ENCODE assay signal across 8 mouse cellular contexts in the genomic region with DNA sequence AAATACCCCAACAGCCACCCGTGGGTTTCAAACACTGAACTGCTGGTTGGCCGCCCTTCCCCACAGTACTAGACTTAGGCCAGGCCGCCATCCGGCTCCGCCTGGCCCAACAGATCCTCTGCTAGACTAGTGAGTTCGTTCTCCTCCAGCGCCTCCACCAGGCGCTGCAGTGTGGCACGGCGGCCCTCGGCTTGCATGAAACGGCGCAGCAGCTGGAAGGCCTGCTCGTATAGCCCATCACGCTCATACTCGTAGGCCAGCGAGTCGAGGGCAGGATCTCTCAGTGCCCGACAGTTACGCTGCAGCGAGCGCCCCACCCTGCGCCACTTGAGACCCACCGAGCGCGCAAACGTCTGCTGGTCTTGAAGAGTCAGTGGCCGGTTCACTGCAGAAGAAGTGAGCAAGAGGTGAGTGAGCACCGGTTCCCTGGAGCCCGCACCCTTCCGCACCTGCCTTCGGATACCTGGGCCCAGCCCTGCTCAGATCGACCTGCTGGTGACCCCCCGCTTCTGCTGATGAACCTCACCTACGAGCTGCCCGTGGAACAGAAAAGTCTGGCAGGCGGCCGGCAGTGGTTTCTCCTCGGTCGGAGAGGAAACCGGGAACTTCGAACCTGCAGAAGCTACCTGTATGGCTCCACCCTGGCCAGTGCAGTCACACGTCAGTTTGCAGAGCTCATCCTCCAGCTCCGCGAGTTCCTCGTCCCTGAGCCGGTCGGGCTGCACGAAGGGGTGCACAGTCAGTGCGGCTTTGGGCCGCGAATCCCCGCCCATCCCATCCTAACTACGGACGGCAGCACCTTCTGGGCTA. TPM values are rescaled to one million over a fixed set of nuclear protein-coding genes. Genes with fewer than 3 reads are reported as not detected.
DNase-seq lines count a peak whose midpoint lies in the region; ATAC-seq and TF ChIP-seq lines count a peak whose summit lies in the region.

No protein-coding gene starts in this region.

- H3K4me3 ChIP-seq in kidney, postnatal 0 days (replicated peaks; ENCODE audit: low read depth, low read length): peak overlapping the region; percentile 29
- peak overlapping the region; percentile 36 for H3K4me3 ChIP-seq in forebrain, postnatal 0 days (ENCODE audit: low read depth, low read length)
- peak overlapping the region; percentile 52 for H3K4me3 ChIP-seq in liver, embryonic 13.5 days (replicated peaks)
- H3K4me3 ChIP-seq in neural tube, embryonic 13.5 days: peak overlapping the region; percentile 38

- peak overlapping the region; percentile 28; the same call in 1 of the 2 replicates for H3K9ac ChIP-seq in kidney, postnatal 0 days (ENCODE audit: low read depth, low read length)
- peak overlapping the region; percentile 33; the same call in 1 of the 2 replicates for H3K9ac ChIP-seq in forebrain, postnatal 0 days
- peak overlapping the region; percentile 44; the same call in 1 of the 2 replicates for H3K9ac ChIP-seq in liver, embryonic 13.5 days
- H3K9ac ChIP-seq in neural tube, embryonic 13.5 days: peak overlapping the region; percentile 59

- H3K27me3 ChIP-seq in kidney, postnatal 0 days (ENCODE audit: insufficient read depth, low read length): 0 out of 2 replicates have a peak, but pooled peaks cover 8% of the 10 kb centered on the region
- peaks cover 48% of the 10 kb centered on the region for H3K27me3 ChIP-seq in forebrain, postnatal 0 days (ENCODE audit: insufficient read depth, low read length)
- H3K27me3 ChIP-seq in liver, embryonic 13.5 days: peaks cover 59% of the 10 kb centered on the region
- H3K27me3 ChIP-seq in neural tube, embryonic 13.5 days: peaks cover 89% of the 10 kb centered on the region

- peaks cover 15% of the 10 kb centered on the region; the same call in 1 of the 2 replicates for H3K4me1 ChIP-seq in kidney, postnatal 0 days (replicated peaks; ENCODE audit: insufficient read depth, low read length)
- peaks cover 4% of the 10 kb centered on the region for H3K4me1 ChIP-seq in forebrain, postnatal 0 days (ENCODE audit: insufficient read depth)
- H3K4me1 ChIP-seq in liver, embryonic 13.5 days (replicated peaks): peaks cover 57% of the 10 kb centered on the region
- H3K4me1 ChIP-seq in neural tube, embryonic 13.5 days (replicated peaks): peaks cover 32% of the 10 kb centered on the region

- ATAC-seq in kidney, postnatal 0 days (replicated peaks; ENCODE audit: low FRiP score, low read depth): peak; percentile 9; the same call in 1 of the 2 replicates
- peak; percentile 19 for ATAC-seq in forebrain, postnatal 0 days
- ATAC-seq in liver, embryonic 13.5 days (ENCODE audit: low read depth): no peak
- ATAC-seq in neural tube, embryonic 13.5 days (ENCODE audit: low read depth): peak; percentile 43

- 5% methylated on average over 55 of the region's 55 CpGs for WGBS in kidney, postnatal 0 days
- WGBS in forebrain, postnatal 0 days: 3% methylated on average over 55 of the region's 55 CpGs
- 17% methylated on average over 55 of the region's 55 CpGs for WGBS in liver, embryonic 13.5 days (ENCODE audit: insufficient replicate concordance)
- 2% methylated on average over 55 of the region's 55 CpGs for WGBS in neural tube, embryonic 13.5 days

- DNase-seq in kidney, postnatal 0 days (ENCODE audit: low spot score): peak; percentile 58
- no peak for DNase-seq in kidney, adult 8-10 months
- peak; percentile 39 for DNase-seq in cerebellum, adult 9-10 months
- DNase-seq in forebrain, postnatal 0 days: no peak
- no peak for DNase-seq in liver, embryonic 13.5 days
- no peak for DNase-seq in layer of hippocampus, adult 8-10 months (ENCODE audit: low spot score in 2 of 2)
- no peak for DNase-seq in adrenal gland, postnatal 36 days

- H3K27ac ChIP-seq in kidney, postnatal 0 days: no peak overlapping the region
- no peak overlapping the region for H3K27ac ChIP-seq in forebrain, postnatal 0 days (ENCODE audit: low read depth, low read length)
- H3K27ac ChIP-seq in liver, embryonic 13.5 days: no peak overlapping the region
- H3K27ac ChIP-seq in neural tube, embryonic 13.5 days (replicated peaks): no peak overlapping the region

- H3K9me3 ChIP-seq in kidney, postnatal 0 days (replicated peaks; ENCODE audit: low read length): no peaks in the 10 kb centered on the region
- no peaks in the 10 kb centered on the region for H3K9me3 ChIP-seq in forebrain, postnatal 0 days (ENCODE audit: low read length)
- H3K9me3 ChIP-seq in liver, embryonic 13.5 days (replicated peaks): no peaks in the 10 kb centered on the region
- H3K9me3 ChIP-seq in neural tube, embryonic 13.5 days: no peaks in the 10 kb centered on the region

- no peaks in the 10 kb centered on the region for H3K36me3 ChIP-seq in kidney, postnatal 0 days (ENCODE audit: insufficient read depth, low read length)
- H3K36me3 ChIP-seq in forebrain, postnatal 0 days (ENCODE audit: insufficient read depth): no peaks in the 10 kb centered on the region
- H3K36me3 ChIP-seq in liver, embryonic 13.5 days: no peaks in the 10 kb centered on the region
- H3K36me3 ChIP-seq in neural tube, embryonic 13.5 days: no peaks in the 10 kb centered on the region

- TF ChIP-seq CTCF in kidney, postnatal 0 days (IDR thresholded peaks at IDR 0.05; ENCODE audit: low read depth): peak; percentile 30; the same call in 1 of the 2 replicates
- TF ChIP-seq CTCF in forebrain, postnatal 0 days (IDR thresholded peaks at IDR 0.05; ENCODE audit: low read depth): peak; percentile 54

- H3K4me2 ChIP-seq in kidney, postnatal 0 days (ENCODE audit: low read length): peak overlapping the region; percentile 66
- peak overlapping the region; percentile 64 for H3K4me2 ChIP-seq in forebrain, postnatal 0 days (ENCODE audit: low read depth)
- H3K4me2 ChIP-seq in liver, embryonic 13.5 days: peak overlapping the region; percentile 74
- H3K4me2 ChIP-seq in neural tube, embryonic 13.5 days: peak overlapping the region; percentile 78

RNA-seq across cellular contexts. Expression of a gene that starts 4.2 kb away (rescaled TPM):
- polyA plus RNA-seq in kidney, postnatal 0 days (2015; fragmentation: Nextera tagmentation; extraction: Ambion mirVana): 7.5 and 7.7 TPM in 2 replicates
- 8.4 and 11.4 TPM in 2 replicates for total RNA-seq in forebrain, postnatal 0 days (2014; rRNA removed)
- polyA plus RNA-seq in forebrain, postnatal 0 days (2015; fragmentation: Nextera tagmentation; extraction: Ambion mirVana): 6.6 and 6.8 TPM in 2 replicates
- 2.3 and 3.2 TPM in 2 replicates for polyA plus RNA-seq in liver, embryonic 13.5 days (2015; fragmentation: Nextera tagmentation; extraction: Ambion mirVana)
- polyA plus RNA-seq in neural tube, embryonic 13.5 days (2015; fragmentation: Nextera tagmentation; extraction: Ambion mirVana): 7.4 and 8.8 TPM in 2 replicates
- 1 to 10 TPM; 3.0 to 4.0 (median 3.8) TPM for total RNA-seq in layer of hippocampus, adult 8-10 months (2022)
- 1 to 10 TPM; 2.7 to 3.0 TPM for total RNA-seq in adrenal gland, postnatal 36 days (2021)

RNA-seq across cellular contexts. Expression of a gene that starts 5.3 kb away (rescaled TPM):
- 21.8 and 24.2 TPM in 2 replicates for polyA plus RNA-seq in kidney, postnatal 0 days (2015; fragmentation: Nextera tagmentation; extraction: Ambion mirVana)
- total RNA-seq in forebrain, postnatal 0 days (2014; rRNA removed): 14.7 and 23.9 TPM in 2 replicates
- 14.0 and 20.9 TPM in 2 replicates for polyA plus RNA-seq in forebrain, postnatal 0 days (2015; fragmentation: Nextera tagmentation; extraction: Ambion mirVana)
- 16.2 and 16.7 TPM in 2 replicates for polyA plus RNA-seq in liver, embryonic 13.5 days (2015; fragmentation: Nextera tagmentation; extraction: Ambion mirVana)
- polyA plus RNA-seq in neural tube, embryonic 13.5 days (2015; fragmentation: Nextera tagmentation; extraction: Ambion mirVana): 21.4 and 25.0 TPM in 2 replicates
- total RNA-seq in layer of hippocampus, adult 8-10 months (2022): 10 to 100 TPM in 1 of 4 experiments, 1 to 10 TPM in 3; 9.2 to 10.1 (median 9.8) TPM
- total RNA-seq in adrenal gland, postnatal 36 days (2021): 10 to 100 TPM; 15.3 to 17.9 TPM

RNA-seq across cellular contexts. Expression of a gene that starts 5.3 kb away (rescaled TPM):
- polyA plus RNA-seq in kidney, postnatal 0 days (2015; fragmentation: Nextera tagmentation; extraction: Ambion mirVana): 1.8 and 2.4 TPM in 2 replicates
- total RNA-seq in forebrain, postnatal 0 days (2014; rRNA removed): 0.38 and 1.4 TPM in 2 replicates
- 0.85 and 1.1 TPM in 2 replicates for polyA plus RNA-seq in forebrain, postnatal 0 days (2015; fragmentation: Nextera tagmentation; extraction: Ambion mirVana)
- 0.98 and 1.1 TPM in 2 replicates for polyA plus RNA-seq in liver, embryonic 13.5 days (2015; fragmentation: Nextera tagmentation; extraction: Ambion mirVana)
- 1.8 and 2.0 TPM in 2 replicates for polyA plus RNA-seq in neural tube, embryonic 13.5 days (2015; fragmentation: Nextera tagmentation; extraction: Ambion mirVana)
- total RNA-seq in layer of hippocampus, adult 8-10 months (2022): 1 to 10 TPM; 1.2 to 1.5 (median 1.5) TPM
- 1 to 10 TPM; 3.3 to 3.6 TPM for total RNA-seq in adrenal gland, postnatal 36 days (2021)

RNA-seq across cellular contexts. Expression of a gene that starts 10.5 kb away (rescaled TPM):
- 0.12 TPM in 1 of 2 replicates, not detected in the other for polyA plus RNA-seq in kidney, postnatal 0 days (2015; fragmentation: Nextera tagmentation; extraction: Ambion mirVana)
- 0.15 and 0.90 TPM in 2 replicates for total RNA-seq in forebrain, postnatal 0 days (2014; rRNA removed)
- 0.30 and 0.44 TPM in 2 replicates for polyA plus RNA-seq in forebrain, postnatal 0 days (2015; fragmentation: Nextera tagmentation; extraction: Ambion mirVana)
- polyA plus RNA-seq in liver, embryonic 13.5 days (2015; fragmentation: Nextera tagmentation; extraction: Ambion mirVana): 0.10 TPM in 1 of 2 replicates, not detected in the other
- 0.32 and 0.44 TPM in 2 replicates for polyA plus RNA-seq in neural tube, embryonic 13.5 days (2015; fragmentation: Nextera tagmentation; extraction: Ambion mirVana)
- 10 to 100 TPM; 10.6 to 12.9 (median 12.0) TPM for total RNA-seq in layer of hippocampus, adult 8-10 months (2022)
- total RNA-seq in adrenal gland, postnatal 36 days (2021): 1 to 10 TPM; 1.3 to 1.6 TPM

RNA-seq across cellular contexts. Expression of a gene that starts 16.8 kb away (rescaled TPM):
- polyA plus RNA-seq in kidney, postnatal 0 days (2015; fragmentation: Nextera tagmentation; extraction: Ambion mirVana): 0.29 and 0.68 TPM in 2 replicates
- total RNA-seq in forebrain, postnatal 0 days (2014; rRNA removed): 1.5 and 1.7 TPM in 2 replicates
- 3.0 and 4.3 TPM in 2 replicates for polyA plus RNA-seq in forebrain, postnatal 0 days (2015; fragmentation: Nextera tagmentation; extraction: Ambion mirVana)
- 0.10 and 0.14 TPM in 2 replicates for polyA plus RNA-seq in liver, embryonic 13.5 days (2015; fragmentation: Nextera tagmentation; extraction: Ambion mirVana)
- 5.3 and 6.9 TPM in 2 replicates for polyA plus RNA-seq in neural tube, embryonic 13.5 days (2015; fragmentation: Nextera tagmentation; extraction: Ambion mirVana)
- 10 to 100 TPM in 2 of 4 experiments, 1 to 10 TPM in 2; 8.2 to 14.0 (median 11.6) TPM for total RNA-seq in layer of hippocampus, adult 8-10 months (2022)
- total RNA-seq in adrenal gland, postnatal 36 days (2021): 1 to 10 TPM; 5.5 TPM

Comparison
In these comparisons a context has a peak if more than half of its experiments do, and no peak if none do; other contexts are left out.
1. DNase-seq: peak in kidney, postnatal 0 days (single experiment) and cerebellum, adult 9-10 months (single experiment); none in kidney, adult 8-10 months (0 of 2), forebrain, postnatal 0 days (single experiment), liver, embryonic 13.5 days (single experiment), layer of hippocampus, adult 8-10 months (0 of 2) and adrenal gland, postnatal 36 days (0 of 2).
2. Peak in every context shown above with its lines, with median percentiles within 50 percentile points of each other: H3K4me2 ChIP-seq, H3K4me3 ChIP-seq and H3K9ac ChIP-seq.